Mouse (Mus musculus): ENCODE data around the gene Kank4. TPM values are rescaled to one million over a fixed set of nuclear protein-coding genes. Genes with fewer than 3 reads are reported as not detected.

Kank4 gene
- 2.3 TPM for polyA plus RNA-seq (2014; fragmentation: Illumina TruSeq; extraction: RNeasy Lipid Tissue Mini Kit (QIAGEN cat#74804); ENCODE audit: low read depth, low replicate concordance)

DNA sequence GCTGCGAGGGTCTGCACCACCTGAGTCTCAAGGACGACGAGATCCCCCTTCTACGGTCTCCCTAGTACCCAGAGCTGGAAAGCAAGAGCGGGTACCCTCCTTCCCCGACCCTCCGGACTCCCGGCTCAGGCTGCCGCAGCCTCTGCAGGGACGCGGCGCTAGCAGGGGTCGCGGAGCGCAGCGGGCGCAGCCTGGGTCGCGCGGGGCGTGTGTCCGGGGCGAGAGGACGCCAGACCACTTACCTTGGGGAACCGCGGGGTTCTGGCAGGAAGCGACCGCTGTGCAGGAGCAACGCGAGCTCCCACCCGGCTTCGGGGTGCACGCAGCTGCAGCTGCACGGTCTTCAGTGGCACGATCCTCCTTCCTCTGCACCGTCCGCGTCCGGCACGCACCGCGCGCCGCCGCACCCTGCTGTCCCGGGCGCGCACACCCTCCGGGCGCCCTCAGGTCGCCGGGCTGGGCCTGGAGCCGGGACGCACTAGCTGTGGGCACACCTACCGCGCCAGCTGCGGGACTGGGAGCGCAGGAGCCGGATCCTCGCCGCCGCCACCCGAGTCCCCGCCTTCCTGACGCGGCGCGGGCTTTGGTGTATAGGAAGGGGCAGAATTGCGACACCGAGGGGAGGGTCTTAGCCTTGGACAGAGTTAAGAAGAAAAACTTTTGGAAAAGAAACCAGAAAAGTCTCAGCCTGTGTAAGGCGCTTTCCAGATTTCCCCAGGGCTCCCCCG is at the start of gene Kank4:
Kank4 (minus strand) TSS at position 354 of the 728 bp plus-strand sequence.

DNA sequence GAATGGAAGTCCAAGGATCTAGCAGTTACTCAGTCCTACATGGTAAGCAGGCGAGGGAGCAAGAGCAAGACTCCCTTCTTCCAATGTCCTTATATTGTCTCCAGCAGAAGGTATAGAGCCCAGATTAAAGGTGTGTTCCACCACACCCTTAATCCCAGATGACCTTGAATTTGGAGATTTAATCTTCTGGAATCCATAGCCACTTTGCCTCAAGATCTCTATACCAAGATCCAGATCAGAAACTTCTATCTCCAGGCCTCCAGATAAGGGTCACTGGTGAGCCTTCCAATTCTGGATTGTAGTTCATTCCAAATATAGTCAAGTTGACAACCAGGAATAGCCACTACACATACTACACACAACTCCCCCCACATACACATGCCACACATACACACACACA is 6.4 kb upstream of the Kank4 start, which contains the start of gene I0C0044D17Rik:
I0C0044D17Rik (minus strand) TSS at position 101 of the 400 bp plus-strand sequence.

DNA sequence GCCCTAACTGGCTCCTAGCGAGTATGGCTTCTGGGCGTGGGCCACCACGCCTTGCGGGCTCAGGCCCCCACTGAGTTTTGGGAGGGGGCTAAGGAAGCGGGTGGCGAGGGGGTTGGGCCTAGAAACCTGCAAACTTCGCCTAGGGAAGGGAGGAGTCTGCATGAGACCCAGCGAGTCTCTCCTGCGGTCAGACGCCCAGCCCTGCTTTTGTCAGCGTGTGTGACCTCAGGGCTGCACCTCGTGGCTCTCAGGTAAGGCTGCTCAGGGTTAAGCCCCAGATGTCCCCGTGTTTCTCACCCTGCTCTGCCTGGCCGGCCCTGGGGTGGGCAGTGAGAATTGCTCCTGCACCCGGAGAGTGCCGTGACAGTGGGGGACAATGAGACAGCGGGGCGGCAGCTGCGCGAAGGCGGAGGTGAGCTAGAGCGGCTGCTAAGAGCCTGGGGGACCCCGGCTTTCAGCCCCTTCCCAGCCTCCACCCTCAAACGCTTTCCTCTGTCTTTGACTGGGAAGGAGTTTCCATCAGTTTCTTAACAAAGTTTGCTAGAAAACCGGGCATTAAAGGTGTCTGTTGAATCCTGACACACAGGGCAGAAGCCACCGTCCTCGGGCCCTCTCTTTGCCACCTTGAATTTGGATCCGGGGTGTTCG is 90.6 kb downstream of the Kank4 start, which contains the start of gene L1td1:
L1td1 (plus strand) TSS at position 145 of the 648 bp plus-strand sequence.

Other genes starting within 250 kb of the Kank4 start
- not detected for gene L1td1, start 90.8 kb downstream of the Kank4 start, polyA plus RNA-seq (2014; fragmentation: Illumina TruSeq; extraction: RNeasy Lipid Tissue Mini Kit (QIAGEN cat#74804); ENCODE audit: low read depth, low replicate concordance)
- gene I0C0044D17Rik, start 6.3 kb upstream of the Kank4 start, polyA plus RNA-seq (2014; fragmentation: Illumina TruSeq; extraction: RNeasy Lipid Tissue Mini Kit (QIAGEN cat#74804); ENCODE audit: low read depth, low replicate concordance): not detected
- 109 TPM for gene Usp1, start 106.3 kb upstream of the Kank4 start, polyA plus RNA-seq (2014; fragmentation: Illumina TruSeq; extraction: RNeasy Lipid Tissue Mini Kit (QIAGEN cat#74804); ENCODE audit: low read depth, low replicate concordance)
- 0.70 TPM for gene Angptl3, start 213.4 kb upstream of the Kank4 start, polyA plus RNA-seq (2014; fragmentation: Illumina TruSeq; extraction: RNeasy Lipid Tissue Mini Kit (QIAGEN cat#74804); ENCODE audit: low read depth, low replicate concordance)

Measured in adrenal gland, adult 10 weeks (tissue).